Mouse (Mus musculus): ENCODE data around the gene Cox8c. TPM values are rescaled to one million over a fixed set of nuclear protein-coding genes. Genes with fewer than 3 reads are reported as not detected.

Gene Cox8c
- polyA plus RNA-seq (2015; fragmentation: Nextera tagmentation; extraction: Ambion mirVana), result not detected in 2 replicates

DNA sequence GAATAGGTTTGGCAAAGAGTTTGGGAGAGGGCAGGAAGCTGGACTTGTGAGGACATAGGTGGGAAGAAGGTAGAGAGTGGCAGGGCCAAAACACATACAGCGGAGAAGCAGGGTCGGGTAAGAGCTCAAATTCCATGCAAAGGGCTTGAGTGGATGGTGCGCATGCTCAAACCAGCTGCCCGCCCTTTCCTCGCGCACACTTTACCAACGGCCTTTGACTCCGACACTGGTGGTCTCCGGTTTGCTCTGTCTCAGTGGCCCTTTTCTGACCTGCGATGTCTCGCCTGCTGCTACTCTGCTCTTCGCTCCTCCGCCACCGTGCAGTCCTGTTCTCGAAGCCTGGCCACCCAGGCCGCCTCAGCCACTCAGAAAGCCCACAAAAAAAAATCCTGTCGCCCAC, at the start of gene Cox8c:
Cox8c (plus strand) TSS at position 226 of the 400 bp plus-strand sequence.

DNA sequence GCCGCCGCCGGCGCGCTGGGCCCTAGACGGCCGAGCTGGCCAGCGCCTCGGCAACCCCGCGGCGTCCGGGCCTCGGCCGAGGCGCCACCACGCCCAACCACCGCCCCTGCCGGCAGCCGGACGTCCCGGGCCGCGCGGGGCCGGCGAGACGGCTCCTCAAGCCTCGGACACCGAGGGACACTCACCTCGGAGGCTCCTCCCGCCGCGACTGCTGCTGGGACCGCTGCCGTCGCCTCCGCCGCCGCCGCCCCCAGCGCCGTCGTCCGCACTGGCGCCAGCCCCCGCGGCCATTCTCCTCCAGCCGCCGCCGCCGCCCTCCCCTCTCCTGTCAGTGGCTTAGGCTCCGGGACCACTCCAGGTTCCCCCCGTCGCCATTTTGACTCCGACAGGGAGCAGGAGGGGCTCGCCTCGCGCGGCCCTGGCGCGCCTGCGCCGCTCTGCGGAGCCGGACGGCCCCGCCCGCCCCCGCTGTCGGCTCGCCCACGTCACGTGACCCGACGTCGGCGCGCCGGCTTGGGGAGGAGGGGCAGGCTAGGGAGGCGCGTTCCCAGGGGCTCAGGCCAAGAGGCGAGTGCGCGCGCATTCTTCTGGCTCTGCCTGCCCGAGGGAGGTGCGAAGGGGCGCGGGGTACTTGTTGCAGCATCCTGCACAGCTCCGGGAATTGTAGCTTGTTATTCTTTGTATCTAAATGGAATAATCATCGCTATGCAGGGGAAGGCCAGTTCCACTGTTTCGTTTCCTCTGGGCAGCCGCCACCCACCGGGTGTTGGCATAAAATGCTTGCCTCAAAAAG, 20.9 kb upstream of the Cox8c start, which contains the start of gene Btbd7:
Btbd7 (minus strand) TSS at position 441 of the 793 bp plus-strand sequence.

DNA sequence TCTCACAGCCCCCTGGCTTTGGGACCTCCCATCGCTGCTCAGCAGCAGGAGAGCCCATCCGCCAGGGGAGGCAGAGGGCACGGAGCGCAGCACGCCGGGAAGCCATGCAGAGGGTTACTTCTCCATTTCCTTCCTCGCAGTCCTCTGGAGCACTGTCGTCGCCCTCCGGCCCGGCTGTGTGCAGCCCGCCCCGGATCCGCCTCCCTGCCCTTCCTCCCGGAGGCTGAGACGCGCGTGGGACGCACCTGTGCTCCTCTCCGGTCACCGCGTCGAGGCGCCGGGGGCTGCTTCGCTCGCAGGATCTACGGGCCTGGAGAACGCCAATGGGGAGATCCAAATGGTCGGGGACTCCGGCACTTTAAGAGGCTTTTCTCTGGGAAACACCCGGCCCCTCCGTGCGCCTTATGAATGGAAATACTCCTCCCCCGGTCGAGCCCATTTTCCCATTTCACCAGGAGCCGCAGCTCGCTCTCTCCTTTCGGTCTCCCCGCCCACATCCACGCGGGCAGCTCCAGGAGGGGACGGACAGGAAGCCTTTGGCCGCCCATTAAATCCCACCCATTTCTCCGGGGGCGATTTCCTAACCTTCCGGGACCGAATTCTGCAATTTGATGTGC, 49.8 kb downstream of the Cox8c start, which contains the start of gene Unc79:
Unc79 (plus strand) TSS at position 82 of the 617 bp plus-strand sequence.

Other genes starting within 250 kb of the Cox8c start
- 3.5 and 4.9 TPM in 2 replicates for gene Itpk1, start 194.4 kb upstream of the Cox8c start, polyA plus RNA-seq (2015; fragmentation: Nextera tagmentation; extraction: Ambion mirVana)
- 9.2 and 10.7 TPM in 2 replicates for gene Moap1, start 155.7 kb upstream of the Cox8c start, polyA plus RNA-seq (2015; fragmentation: Nextera tagmentation; extraction: Ambion mirVana)
- 6.3 and 6.5 TPM in 2 replicates for gene Tmem251, start 155.6 kb upstream of the Cox8c start, polyA plus RNA-seq (2015; fragmentation: Nextera tagmentation; extraction: Ambion mirVana)
- not detected in 2 replicates for gene Gm28051, start 141.6 kb upstream of the Cox8c start, polyA plus RNA-seq (2015; fragmentation: Nextera tagmentation; extraction: Ambion mirVana)
- 9.8 and 10.5 TPM in 2 replicates for gene Gon7, start 141.5 kb upstream of the Cox8c start, polyA plus RNA-seq (2015; fragmentation: Nextera tagmentation; extraction: Ambion mirVana)
- gene Ubr7, start 141.3 kb upstream of the Cox8c start, polyA plus RNA-seq (2015; fragmentation: Nextera tagmentation; extraction: Ambion mirVana), result 20.4 and 20.6 TPM in 2 replicates
- gene Gm20604, start 140.6 kb upstream of the Cox8c start, polyA plus RNA-seq (2015; fragmentation: Nextera tagmentation; extraction: Ambion mirVana), result 10.4 and 10.9 TPM in 2 replicates
- 6.6 and 6.7 TPM in 2 replicates for gene Btbd7, start 20.8 kb upstream of the Cox8c start, polyA plus RNA-seq (2015; fragmentation: Nextera tagmentation; extraction: Ambion mirVana)
- 0.01 TPM in 1 of 2 replicates, not detected in the other for gene Unc79, start 49.5 kb downstream of the Cox8c start, polyA plus RNA-seq (2015; fragmentation: Nextera tagmentation; extraction: Ambion mirVana)

Data from skeletal muscle tissue, postnatal 0 days (tissue).